Mouse (Mus musculus): ENCODE results near the gene Adgrl1. TPM values are rescaled to one million over a fixed set of nuclear protein-coding genes. Genes with fewer than 3 reads are reported as not detected.

The Adgrl1 gene
- polyA plus RNA-seq, 1 experiment from 2014 or later = 24.4 TPM

DNA sequence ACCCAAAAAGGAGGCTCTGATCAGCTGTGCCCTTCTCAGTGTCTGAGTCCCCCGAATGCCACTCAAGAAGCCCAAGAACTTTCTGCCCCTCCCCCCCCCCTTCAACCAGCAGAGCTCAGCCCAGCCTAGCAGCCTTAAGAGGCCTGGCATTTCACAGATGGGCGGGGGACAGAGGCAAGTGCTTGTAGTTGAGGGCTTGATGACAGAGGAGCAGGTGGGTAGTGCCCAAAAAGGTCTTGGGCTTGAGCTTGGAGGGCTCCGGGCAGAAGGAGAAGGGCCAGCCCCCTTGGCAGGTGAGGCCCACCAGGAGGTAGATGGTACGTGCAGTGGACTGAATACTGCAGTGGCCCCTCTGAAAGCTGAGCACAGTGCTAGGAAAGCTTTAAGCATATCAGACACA is 74.6 kb downstream of the Adgrl1 start:
- peaks cover 27% of the 10 kb centered on the region for H3K4me1 ChIP-seq (ENCODE audit: control insufficient read depth, insufficient read depth, low read length)
- whole genome bisulfite sequencing = 84% methylated on average over 4 of the region's 4 CpGs
- no peak overlapping the region for H3K4me2 ChIP-seq (replicated peaks; ENCODE audit: low read depth, low read length)
- peak overlapping the region; percentile 5; the same call in 1 of the 2 replicates for H3K9ac ChIP-seq (ENCODE audit: low read depth, low read length)
- H3K4me3 ChIP-seq (ENCODE audit: low read length) = no peak overlapping the region
- H3K9me3 ChIP-seq (ENCODE audit: control insufficient read depth, low read length) = no peaks in the 10 kb centered on the region
- H3K27ac ChIP-seq (ENCODE audit: low read depth, low read length) = no peak overlapping the region
- peaks cover 16% of the 10 kb centered on the region for H3K36me3 ChIP-seq (ENCODE audit: control insufficient read depth, insufficient read depth, low read length)
- H3K27me3 ChIP-seq (ENCODE audit: control insufficient read depth, insufficient read depth, low read length) = no peaks in the 10 kb centered on the region
- no peak for ATAC-seq (ENCODE audit: low FRiP score, low TSS enrichment)

DNA sequence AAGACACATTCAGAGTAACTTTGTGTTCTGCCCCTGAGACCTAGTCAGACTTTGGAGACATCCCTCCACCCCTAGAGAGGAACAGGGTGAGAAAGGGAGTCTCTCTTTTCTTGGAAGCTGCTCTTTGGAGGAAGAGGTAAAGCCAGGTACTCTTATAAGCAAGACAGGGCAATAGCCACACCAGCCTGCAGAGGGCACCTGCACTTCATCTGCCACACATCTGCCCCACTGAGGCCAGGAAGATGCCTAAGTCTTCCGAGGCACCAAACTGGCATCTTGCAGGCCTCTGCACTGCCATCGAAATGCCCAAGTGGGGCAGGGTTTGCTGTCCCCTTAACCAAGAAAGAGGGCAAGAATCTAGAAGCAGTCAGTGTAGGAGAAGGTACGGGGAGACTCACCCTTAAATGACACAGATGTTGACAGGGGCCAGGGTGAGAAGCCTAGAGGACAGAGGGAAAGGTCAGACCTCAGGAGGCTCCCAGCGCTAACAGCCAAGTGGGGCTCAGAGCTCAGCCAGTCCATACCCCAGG is 76.3 kb downstream of the Adgrl1 start:
- Histone ChIP-seq H3K4me1 (ENCODE audit: control insufficient read depth, insufficient read depth, low read length) (peaks cover 27% of the 10 kb centered on the region), H3K9ac (ENCODE audit: low read depth, low read length) (no peak overlapping the region), H3K36me3 (ENCODE audit: control insufficient read depth, insufficient read depth, low read length) (peaks cover 19% of the 10 kb centered on the region), H3K4me2 (replicated peaks; ENCODE audit: low read depth, low read length) (no peak overlapping the region), H3K4me3 (ENCODE audit: low read length) (no peak overlapping the region), H3K9me3 (ENCODE audit: control insufficient read depth, low read length) (no peaks in the 10 kb centered on the region), H3K27me3 (ENCODE audit: control insufficient read depth, insufficient read depth, low read length) (no peaks in the 10 kb centered on the region), H3K27ac (ENCODE audit: low read depth, low read length) (no peak overlapping the region)
- ATAC-seq (ENCODE audit: low FRiP score, low TSS enrichment) = no peak
- WGBS = 78% methylated on average over 4 of the region's 4 CpGs

DNA sequence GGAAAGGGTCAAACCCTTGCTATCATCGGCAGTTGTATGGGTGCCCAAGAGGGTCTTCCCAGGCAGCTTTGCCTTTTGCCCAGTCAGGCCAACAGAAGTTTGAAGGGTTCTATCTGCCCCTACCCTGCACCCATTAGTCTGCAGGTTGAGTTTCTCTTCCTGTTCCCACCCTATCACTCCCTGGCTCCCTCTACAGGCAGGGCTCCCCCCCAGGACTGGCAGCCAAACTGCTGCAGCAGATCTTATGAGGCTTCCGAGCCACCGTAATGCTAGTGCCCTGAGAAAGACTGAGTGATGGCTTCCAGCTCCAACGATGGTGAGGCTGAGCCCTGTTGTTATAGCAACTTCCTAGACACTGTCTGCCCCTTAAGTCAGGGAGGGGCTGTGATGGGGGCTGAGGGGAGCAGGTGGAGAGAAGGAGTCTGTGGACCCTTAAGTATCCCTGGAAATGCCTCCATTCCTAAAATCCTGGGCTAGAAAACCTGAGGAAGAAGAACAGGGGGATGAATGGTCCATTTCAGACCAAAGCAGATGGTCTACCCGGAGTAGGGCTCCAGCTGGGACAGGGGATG is 77.0 kb downstream of the Adgrl1 start:
- H3K9ac ChIP-seq (ENCODE audit: low read depth, low read length) = no peak overlapping the region
- H3K27ac ChIP-seq (ENCODE audit: low read depth, low read length) = no peak overlapping the region

DNA sequence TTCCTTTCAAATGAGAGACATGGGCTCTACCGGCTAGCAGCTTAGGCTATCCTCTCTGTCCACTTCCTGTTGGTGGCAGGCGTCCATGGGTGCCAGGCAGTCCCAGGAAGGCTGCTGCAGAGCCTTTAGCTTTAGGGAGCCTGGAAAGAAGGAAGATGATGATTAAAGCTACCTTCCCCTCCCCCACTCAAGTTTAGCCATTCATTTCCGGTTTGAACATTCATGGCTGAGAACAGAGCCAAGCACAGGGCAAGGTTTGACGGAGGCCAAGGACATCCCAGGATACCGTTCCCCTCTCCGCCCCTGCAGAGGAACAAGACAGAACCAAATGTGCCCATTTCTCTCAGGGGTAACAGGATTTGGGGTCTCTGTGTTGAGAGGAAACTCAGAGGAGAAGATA is 77.7 kb downstream of the Adgrl1 start:
- Histone ChIP-seq H3K4me2 (replicated peaks; ENCODE audit: low read depth, low read length) (no peak overlapping the region), H3K27me3 (ENCODE audit: control insufficient read depth, insufficient read depth, low read length) (no peaks in the 10 kb centered on the region), H3K4me3 (ENCODE audit: low read length) (no peak overlapping the region; the same call in 1 of the 2 replicates), H3K4me1 (ENCODE audit: control insufficient read depth, insufficient read depth, low read length) (peaks cover 24% of the 10 kb centered on the region), H3K9me3 (ENCODE audit: control insufficient read depth, low read length) (no peaks in the 10 kb centered on the region), H3K36me3 (ENCODE audit: control insufficient read depth, insufficient read depth, low read length) (peaks cover 34% of the 10 kb centered on the region), H3K27ac (ENCODE audit: low read depth, low read length) (0 out of 2 replicates have a peak overlapping the region, but pooled peaks have one; percentile 47), H3K9ac (ENCODE audit: low read depth, low read length) (no peak overlapping the region)
- ATAC-seq (ENCODE audit: low FRiP score, low TSS enrichment) = no peak
- WGBS = 47% methylated on average over 6 of the region's 6 CpGs

More for the DNA sequence above, 77.0 kb downstream of the Adgrl1 start:
- H3K9me3 ChIP-seq (ENCODE audit: control insufficient read depth, low read length) = no peaks in the 10 kb centered on the region
- H3K4me1 ChIP-seq (ENCODE audit: control insufficient read depth, insufficient read depth, low read length) = peaks cover 26% of the 10 kb centered on the region
- peaks cover 26% of the 10 kb centered on the region for H3K36me3 ChIP-seq (ENCODE audit: control insufficient read depth, insufficient read depth, low read length)
- no peak for ATAC-seq (ENCODE audit: low FRiP score, low TSS enrichment)
- WGBS = 82% methylated on average over 5 of the region's 5 CpGs
- no peaks in the 10 kb centered on the region for H3K27me3 ChIP-seq (ENCODE audit: control insufficient read depth, insufficient read depth, low read length)
- H3K4me3 ChIP-seq (ENCODE audit: low read length) = no peak overlapping the region
- no peak overlapping the region for H3K4me2 ChIP-seq (replicated peaks; ENCODE audit: low read depth, low read length)

DNA sequence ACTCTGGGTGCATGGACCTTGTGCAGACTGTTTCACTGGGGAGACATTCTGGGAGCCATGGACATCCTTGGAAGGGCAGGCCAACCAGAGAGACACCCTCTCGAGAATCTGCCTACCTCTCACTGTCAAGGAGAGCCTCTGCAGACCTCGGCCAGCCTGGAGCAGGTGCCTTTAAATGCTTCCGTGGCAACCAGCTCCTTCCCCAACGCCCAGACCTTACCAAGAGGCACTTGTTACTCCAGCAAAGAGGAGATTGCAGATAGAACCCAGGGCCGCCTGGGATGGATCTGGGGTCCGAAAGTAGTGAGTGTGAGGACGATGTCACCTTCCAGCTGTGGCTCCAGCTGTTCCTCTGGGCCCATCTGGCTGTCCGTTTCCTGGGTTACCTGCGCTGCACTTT is 78.3 kb downstream of the Adgrl1 start:
- no peaks in the 10 kb centered on the region for H3K9me3 ChIP-seq (ENCODE audit: control insufficient read depth, low read length)
- no peak overlapping the region for H3K4me2 ChIP-seq (replicated peaks; ENCODE audit: low read depth, low read length)
- H3K4me1 ChIP-seq (ENCODE audit: control insufficient read depth, insufficient read depth, low read length) = peaks cover 24% of the 10 kb centered on the region
- ATAC-seq (ENCODE audit: low FRiP score, low TSS enrichment) = no peak
- no peak overlapping the region for H3K9ac ChIP-seq (ENCODE audit: low read depth, low read length)
- no peak overlapping the region for H3K4me3 ChIP-seq (ENCODE audit: low read length)
- no peaks in the 10 kb centered on the region for H3K27me3 ChIP-seq (ENCODE audit: control insufficient read depth, insufficient read depth, low read length)
- 0 out of 2 replicates have a peak overlapping the region, but pooled peaks have one; percentile 47 for H3K27ac ChIP-seq (ENCODE audit: low read depth, low read length)
- peaks cover 34% of the 10 kb centered on the region for H3K36me3 ChIP-seq (ENCODE audit: control insufficient read depth, insufficient read depth, low read length)
- 75% methylated on average over 9 of the region's 9 CpGs for WGBS

DNA sequence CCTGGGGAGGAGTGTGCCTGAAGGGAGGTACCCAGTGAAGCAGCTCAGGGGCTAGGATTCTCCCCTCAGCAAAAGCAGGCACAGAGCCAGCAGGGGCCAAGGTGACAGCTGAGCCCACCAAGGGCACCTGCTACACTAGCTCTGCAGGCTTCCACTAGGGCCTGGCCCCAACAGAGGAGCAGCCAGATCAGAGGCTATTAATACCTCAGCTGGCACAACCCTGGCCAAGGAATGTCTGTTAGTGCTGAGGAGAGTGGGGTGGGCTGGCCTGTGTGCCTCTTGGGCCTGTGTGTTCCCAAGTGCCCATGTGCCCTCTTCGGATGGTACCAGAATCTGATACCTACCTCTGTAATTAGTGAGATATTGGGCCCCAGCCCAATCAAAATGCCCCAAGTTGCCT is 80.3 kb downstream of the Adgrl1 start:
- H3K27ac ChIP-seq (ENCODE audit: low read depth, low read length) = no peak overlapping the region

DNA sequence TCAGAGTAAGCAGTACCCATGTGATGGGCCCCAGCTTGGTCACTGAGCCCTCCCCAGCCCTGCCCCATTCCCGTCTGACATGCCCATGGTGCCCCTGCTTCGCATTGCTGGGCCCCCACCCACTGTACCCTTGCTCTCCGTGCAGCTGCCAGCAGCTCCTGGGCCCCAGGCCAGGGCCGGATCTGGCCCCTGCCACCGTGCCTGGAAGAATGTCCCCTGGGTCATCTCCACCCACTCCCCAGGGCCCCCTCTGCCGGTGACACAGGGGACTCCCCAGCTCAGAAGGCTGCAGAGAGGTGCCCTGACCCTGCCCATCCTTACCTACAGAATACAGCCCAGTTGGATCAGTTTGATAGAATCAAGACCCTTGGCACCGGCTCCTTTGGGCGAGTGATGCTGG is 80.9 kb downstream of the Adgrl1 start:
- peaks cover 11% of the 10 kb centered on the region for H3K4me1 ChIP-seq (ENCODE audit: control insufficient read depth, insufficient read depth, low read length)
- H3K9ac ChIP-seq (ENCODE audit: low read depth, low read length) = no peak overlapping the region
- ATAC-seq (ENCODE audit: low FRiP score, low TSS enrichment) = no peak
- H3K27me3 ChIP-seq (ENCODE audit: control insufficient read depth, insufficient read depth, low read length) = no peaks in the 10 kb centered on the region
- H3K9me3 ChIP-seq (ENCODE audit: control insufficient read depth, low read length) = no peaks in the 10 kb centered on the region
- WGBS = 82% methylated on average over 8 of the region's 8 CpGs
- peaks cover 56% of the 10 kb centered on the region for H3K36me3 ChIP-seq (ENCODE audit: control insufficient read depth, insufficient read depth, low read length)
- no peak overlapping the region for H3K4me2 ChIP-seq (replicated peaks; ENCODE audit: low read depth, low read length)
- H3K27ac ChIP-seq (ENCODE audit: low read depth, low read length) = no peak overlapping the region
- H3K4me3 ChIP-seq (ENCODE audit: low read length) = no peak overlapping the region

More for the DNA sequence above, 80.3 kb downstream of the Adgrl1 start:
- peaks cover 51% of the 10 kb centered on the region for H3K36me3 ChIP-seq (ENCODE audit: control insufficient read depth, insufficient read depth, low read length)
- H3K9ac ChIP-seq (ENCODE audit: low read depth, low read length) = no peak overlapping the region
- H3K4me3 ChIP-seq (ENCODE audit: low read length) = no peak overlapping the region
- no peak for ATAC-seq (ENCODE audit: low FRiP score, low TSS enrichment)
- no peaks in the 10 kb centered on the region for H3K27me3 ChIP-seq (ENCODE audit: control insufficient read depth, insufficient read depth, low read length)
- no peak overlapping the region for H3K4me2 ChIP-seq (replicated peaks; ENCODE audit: low read depth, low read length)
- 90% methylated on average over 1 of the region's 1 CpGs for WGBS
- H3K4me1 ChIP-seq (ENCODE audit: control insufficient read depth, insufficient read depth, low read length) = peaks cover 11% of the 10 kb centered on the region
- H3K9me3 ChIP-seq (ENCODE audit: control insufficient read depth, low read length) = no peaks in the 10 kb centered on the region

DNA sequence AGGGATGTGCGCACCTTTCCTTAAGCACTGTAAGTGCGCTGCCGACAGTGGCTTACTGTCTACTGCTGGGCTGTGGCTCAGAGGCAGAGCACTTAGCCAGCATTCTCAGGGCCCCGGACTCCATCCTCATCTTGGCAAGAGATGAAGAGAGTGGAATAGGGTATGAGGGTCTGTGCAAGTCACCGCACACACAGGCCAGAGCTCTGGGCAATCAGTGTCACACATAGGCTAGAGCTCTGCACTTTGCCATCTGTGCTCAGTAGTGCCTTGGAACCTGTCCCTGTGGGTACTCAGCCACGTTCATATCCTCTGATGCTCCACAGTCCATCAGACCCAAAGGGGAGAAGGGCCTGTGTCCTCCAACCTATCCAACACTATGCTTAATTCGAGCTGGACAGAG is 81.6 kb downstream of the Adgrl1 start:
- no peaks in the 10 kb centered on the region for H3K27me3 ChIP-seq (ENCODE audit: control insufficient read depth, insufficient read depth, low read length)
- H3K4me2 ChIP-seq (replicated peaks; ENCODE audit: low read depth, low read length) = no peak overlapping the region
- 95% methylated on average over 7 of the region's 7 CpGs for WGBS
- peaks cover 11% of the 10 kb centered on the region for H3K4me1 ChIP-seq (ENCODE audit: control insufficient read depth, insufficient read depth, low read length)
- ATAC-seq (ENCODE audit: low FRiP score, low TSS enrichment) = no peak
- no peak overlapping the region for H3K27ac ChIP-seq (ENCODE audit: low read depth, low read length)
- no peaks in the 10 kb centered on the region for H3K9me3 ChIP-seq (ENCODE audit: control insufficient read depth, low read length)
- peaks cover 59% of the 10 kb centered on the region for H3K36me3 ChIP-seq (ENCODE audit: control insufficient read depth, insufficient read depth, low read length)
- no peak overlapping the region for H3K9ac ChIP-seq (ENCODE audit: low read depth, low read length)
- H3K4me3 ChIP-seq (ENCODE audit: low read length) = no peak overlapping the region

DNA sequence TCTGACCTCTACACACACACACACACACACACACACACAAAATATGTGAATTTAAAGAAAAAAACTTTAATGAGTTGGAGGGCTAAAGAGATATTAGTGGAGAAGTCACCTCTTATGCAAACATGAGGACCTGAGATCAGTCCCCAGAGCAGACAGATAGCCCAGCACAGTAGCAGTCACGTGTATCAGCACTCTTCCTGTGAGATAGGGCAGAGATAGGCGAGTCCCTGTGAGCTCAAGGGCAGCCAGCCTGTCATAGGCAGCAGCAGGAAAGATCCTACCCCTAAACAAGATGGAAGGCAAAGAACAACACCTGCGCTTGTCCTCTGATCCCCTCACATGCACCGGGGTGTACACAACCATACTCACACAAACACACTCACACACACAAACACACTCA is 82.5 kb downstream of the Adgrl1 start:
- no peak for ATAC-seq (ENCODE audit: low FRiP score, low TSS enrichment)
- Histone ChIP-seq H3K4me1 (ENCODE audit: control insufficient read depth, insufficient read depth, low read length) (peaks cover 4% of the 10 kb centered on the region), H3K4me2 (replicated peaks; ENCODE audit: low read depth, low read length) (no peak overlapping the region), H3K9ac (ENCODE audit: low read depth, low read length) (no peak overlapping the region), H3K4me3 (ENCODE audit: low read length) (no peak overlapping the region), H3K27me3 (ENCODE audit: control insufficient read depth, insufficient read depth, low read length) (no peaks in the 10 kb centered on the region), H3K27ac (ENCODE audit: low read depth, low read length) (no peak overlapping the region), H3K9me3 (ENCODE audit: control insufficient read depth, low read length) (no peaks in the 10 kb centered on the region), H3K36me3 (ENCODE audit: control insufficient read depth, insufficient read depth, low read length) (peaks cover 66% of the 10 kb centered on the region)
- WGBS = 91% methylated on average over 4 of the region's 4 CpGs
